Mouse (Mus musculus) T-cell, adult 66 days (primary cell): Measurements from ENCODE around the gene Slc1a3. TPM values are rescaled to one million over a fixed set of nuclear protein-coding genes. Genes with fewer than 3 reads are reported as not detected.

Experiments
- total RNA-seq, 2 experiments: library from RNA; stranded (reverse); gene quantifications; 3 replicates in 1 of 2; 4 replicates in 1 of 2; pipeline ENCODE4 v1.2.4; 2023

The Slc1a3 gene
- total RNA-seq, result 1 to 10 TPM; 1.4 to 1.8 TPM

GRCm38 (mm10) chr15:8710146-8711006, at the start of gene Slc1a3:
Gene Slc1a3, minus strand, starts transcription at chr15:8710764.

Other genes starting within 250 kb of the Slc1a3 start
- not detected for gene Gm2310, start 190.8 kb downstream of the Slc1a3 start, total RNA-seq